Comparison of ENCODE assay signal across 10 mouse cellular contexts in the genomic region with DNA sequence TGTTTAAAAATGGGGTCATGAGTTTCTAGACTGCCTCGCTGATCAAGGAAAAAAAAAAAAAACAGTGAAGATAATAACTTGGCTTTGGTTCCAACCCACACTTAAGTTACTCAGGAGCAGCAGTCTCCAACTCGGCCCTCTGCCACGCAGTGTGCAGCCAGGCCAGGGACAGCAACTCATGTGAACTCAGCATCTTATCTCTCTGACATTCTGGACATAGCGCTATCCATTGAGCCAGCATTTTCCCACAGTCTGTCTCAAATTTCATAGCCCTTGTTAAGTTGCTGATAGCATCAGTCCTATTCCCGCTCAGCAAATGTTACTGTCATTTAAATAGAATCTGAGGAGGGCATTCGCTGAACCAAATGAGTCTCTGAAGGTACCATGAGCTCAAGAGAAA.
DNase-seq lines count a peak whose midpoint lies in the region; TF ChIP-seq lines count a peak whose summit lies in the region.
"Had no signal": no experiment of that assay in that cellular context is flagged by ENCODE, and none has a peak within 500 bp of the region (broad histone marks: within the 10 kb centered on the region; RNA-seq: fewer than 3 reads in every experiment).

No protein-coding gene starts in this region.

- no peaks in the 10 kb centered on the region for H3K9me3 ChIP-seq in MEL (replicated peaks; ENCODE audit: insufficient read depth, low read length)
- H3K9me3 ChIP-seq: hindbrain, embryonic 15.5 days had no signal

- no peak for TF ChIP-seq CTCF in cerebellum, adult 2 months (IDR thresholded peaks at IDR 0.05; ENCODE audit: borderline replicate concordance, insufficient read depth, low read depth, low read length)
- TF ChIP-seq CTCF in MEL (IDR thresholded peaks at IDR 0.05 in 2 of 3, conservative IDR thresholded peaks at IDR 0.05 in 1 of 3; ENCODE audit: control insufficient read depth in 1 of 3, insufficient read depth in 1 of 3, low read depth in 2 of 3, low read length in 3 of 3, poor library complexity in 1 of 3, severe bottlenecking in 1 of 3): no peak

- no peak overlapping the region for H3K27ac ChIP-seq in cerebellum, adult 2 months (ENCODE audit: insufficient read depth, low read length)
- no peak overlapping the region for H3K27ac ChIP-seq in MEL (ENCODE audit: control insufficient read depth, low read depth, low read length)
- H3K27ac ChIP-seq: hindbrain, embryonic 15.5 days had no signal

- H3K4me1 ChIP-seq in cerebellum, adult 2 months (ENCODE audit: control insufficient read depth, insufficient read depth, low read length): no peaks in the 10 kb centered on the region
- peaks cover 0 to 4% of the 10 kb centered on the region in 2 experiments; a peak in 1 of 4 replicates for H3K4me1 ChIP-seq in MEL (ENCODE audit: control insufficient read depth in 1 of 2, insufficient read depth in 2 of 2, low read length in 2 of 2)
- H3K4me1 ChIP-seq: hindbrain, embryonic 15.5 days had no signal

- peak; percentile 13 to 21 for DNase-seq in cerebellum, postnatal 10 days
- no peak for DNase-seq in cerebellum, adult 2 months
- DNase-seq in MEL (ENCODE audit: low read depth, low spot score): peak; percentile 44
- peak; percentile 66 for DNase-seq in gastrocnemius, postnatal 25 days
- DNase-seq in heart, postnatal 25 days (ENCODE audit: low spot score): peak; percentile 81
- no peak for DNase-seq in thymus, adult 18-20 months
- no peak for DNase-seq in thymus, postnatal 36 days
- no peak for DNase-seq in thymus, postnatal 4 days
- DNase-seq: cerebellum, adult 8-10 months had no signal

- intact Hi-C loops in heart, postnatal 25 days (cut with DNase I): loop anchor here (5.0 kb wide), 1 partner anchor 42 kb away; no protein-coding TSS in a partner anchor

- H3K9ac ChIP-seq in MEL (ENCODE audit: control insufficient read depth, low read depth, low read length, poor library complexity, severe bottlenecking): no peak overlapping the region
- H3K9ac ChIP-seq: hindbrain, embryonic 15.5 days had no signal

- H3K27me3 ChIP-seq in cerebellum, adult 2 months (ENCODE audit: control insufficient read depth, insufficient read depth, low read length): no peaks in the 10 kb centered on the region
- no peaks in the 10 kb centered on the region for H3K27me3 ChIP-seq in MEL (ENCODE audit: control insufficient read depth in 1 of 2, insufficient read depth in 2 of 2, low read length in 2 of 2)
- H3K27me3 ChIP-seq: hindbrain, embryonic 15.5 days had no signal

- no peak overlapping the region for H3K4me3 ChIP-seq in cerebellum, adult 2 months (replicated peaks; ENCODE audit: insufficient read depth, low read depth, low read length)
- no peak overlapping the region for H3K4me3 ChIP-seq in MEL (ENCODE audit: control insufficient read depth in 1 of 2, insufficient read depth in 1 of 2, low read depth in 2 of 2, low read length in 2 of 2)
- H3K4me3 ChIP-seq: hindbrain, embryonic 15.5 days had no signal

- TF ChIP-seq EP300 in MEL (IDR thresholded peaks at IDR 0.05; ENCODE audit: low read depth in 1 of 2, low read length in 2 of 2): no peak

- H3K79me2 ChIP-seq in MEL (ENCODE audit: control insufficient read depth, insufficient read depth, low read length, poor library complexity): no peaks in the 10 kb centered on the region

- WGBS in cerebellum, adult 2 months: 51% methylated on average over 6 of the region's 6 CpGs

- TF ChIP-seq POLR2A in cerebellum, adult 2 months (IDR thresholded peaks at IDR 0.05; ENCODE audit: borderline replicate concordance, insufficient read depth, low read length): no peak
- no peak for TF ChIP-seq POLR2A in MEL (IDR thresholded peaks at IDR 0.05; ENCODE audit: control insufficient read depth in 1 of 2, insufficient read depth in 1 of 2, low read depth in 1 of 2, low read length in 2 of 2, poor library complexity in 1 of 2)

- peaks cover 0 to 8% of the 10 kb centered on the region in 2 experiments; a peak in 2 of 4 replicates for H3K36me3 ChIP-seq in MEL (ENCODE audit: control insufficient read depth in 1 of 2, insufficient read depth in 2 of 2, low read length in 2 of 2)
- H3K36me3 ChIP-seq: hindbrain, embryonic 15.5 days had no signal

- TF ChIP-seq RAD21 in MEL (IDR thresholded peaks at IDR 0.05; ENCODE audit: low read depth, low read length): no peak

TF ChIP-seq in MEL, 35 proteins besides CTCF, POLR2A, EP300 and RAD21:
- TF ChIP-seq CHD1 (IDR thresholded peaks at IDR 0.05; ENCODE audit: low read depth, low read length) (no peak), HCFC1 (IDR thresholded peaks at IDR 0.05; ENCODE audit: low read depth, low read length) (no peak), ZNF384 (IDR thresholded peaks at IDR 0.05; ENCODE audit: low read depth, low read length) (peak; percentile 38; the same call in 1 of the 2 replicates), TAL1 (IDR thresholded peaks at IDR 0.05; ENCODE audit: low read length) (no peak), GATA1 (IDR thresholded peaks at IDR 0.05; ENCODE audit: low read depth, low read length) (0 out of 2 replicates have a peak, but pooled peaks have one; percentile 32), KAT2A (conservative IDR thresholded peaks at IDR 0.05; ENCODE audit: low read depth, low read length) (no peak), UBTF (IDR thresholded peaks at IDR 0.05; ENCODE audit: borderline replicate concordance, insufficient read depth, low read depth, low read length) (no peak), ZKSCAN1 (IDR thresholded peaks at IDR 0.05; ENCODE audit: low read depth, low read length) (no peak), MYC (IDR thresholded peaks at IDR 0.05; ENCODE audit: low read depth, low read length) (no peak)

Comparison
In these comparisons a context has a peak if more than half of its experiments do, and no peak if none do; other contexts are left out.
1. DNase-seq: peak in cerebellum, postnatal 10 days (2 of 2), MEL (single experiment), gastrocnemius, postnatal 25 days (single experiment) and heart, postnatal 25 days (single experiment); none in cerebellum, adult 2 months (0 of 2), thymus, adult 18-20 months (0 of 2), thymus, postnatal 36 days (0 of 2) and thymus, postnatal 4 days (single experiment).